Mouse (Mus musculus) gastrocnemius, postnatal 36 days (tissue): ENCODE results near the gene Nip7. TPM values are rescaled to one million over a fixed set of nuclear protein-coding genes. Genes with fewer than 3 reads are reported as not detected.
"Not testable (repeated sequence)": the region's sequence is repeated elsewhere in the genome, so short reads cannot be mapped to it uniquely, and the experiment has no call there.

Experiments used
- DNase-seq, 2 experiments: peaks; one replicate each; pipeline ENCODE4 v3.0.0; 2022
- intact Hi-C: fragments of 180-260 bp; cut with DNase I; formaldehyde crosslinking; loops from one replicate; pipeline ENCODE4 v1.15.1; 2025
- total RNA-seq, 2 experiments: library from RNA; stranded (reverse); gene quantifications; 2 replicates each; pipeline ENCODE4 v1.2.3; 2021

The Nip7 gene
- total RNA-seq, 2 experiments from 2014 or later, result 13.7 to 21.5 TPM

- intact Hi-C loops, result no loop called here
These were observed 5.9 kb downstream of the Nip7 start for GRCm38 (mm10) chr8:107062613-107063012.

GRCm38 (mm10) chr8:107065511-107066496, 9.1 kb downstream of the Nip7 start, which contains the start of gene Tmed6:
TSS of gene Tmed6 (minus strand) at chr8:107065644.
- DNase-seq, result no peak
- intact Hi-C loops, result no loop called here

More at GRCm38 (mm10) chr8:107062613-107063012, 5.9 kb downstream of the Nip7 start:
- no peak for DNase-seq

- no peak for DNase-seq
- intact Hi-C loops, result no loop called here
These were observed 17.0 kb downstream of the Nip7 start for GRCm38 (mm10) chr8:107073706-107074105.

- no peak for DNase-seq
- intact Hi-C loops, result no loop called here
These were observed 17.5 kb downstream of the Nip7 start for GRCm38 (mm10) chr8:107074128-107074527.

GRCm38 (mm10) chr8:107076239-107076888, 19.7 kb downstream of the Nip7 start:
- DNase-seq, result no peak
- intact Hi-C loops, result no loop called here

- no peak for DNase-seq
- intact Hi-C loops, result no loop called here
These were observed 28.7 kb downstream of the Nip7 start for GRCm38 (mm10) chr8:107085358-107085757.

GRCm38 (mm10) chr8:107086018-107086417, 29.3 kb downstream of the Nip7 start:
- DNase-seq, result no peak
- intact Hi-C loops, result no loop called here

- no peak for DNase-seq
- intact Hi-C loops, result no loop called here
These were observed 31.9 kb downstream of the Nip7 start for GRCm38 (mm10) chr8:107088526-107089063.

- no peak for DNase-seq
- intact Hi-C loops, result no loop called here
These were observed 33.9 kb downstream of the Nip7 start for GRCm38 (mm10) chr8:107090531-107090930.

GRCm38 (mm10) chr8:107095717-107096365, 39.2 kb downstream of the Nip7 start:
- intact Hi-C loops, result no loop called here
- DNase-seq, result no peak

- peak; percentile 87 to 93 for DNase-seq
- intact Hi-C loops, result no loop called here
These were observed 39.8 kb downstream of the Nip7 start, which contains the start of gene Terf2 for GRCm38 (mm10) chr8:107096366-107097036. TSS of gene Terf2 (minus strand) at chr8:107096547.

GRCm38 (mm10) chr8:107100635-107101034, 44.0 kb downstream of the Nip7 start:
- intact Hi-C loops, result loop anchor here (10.0 kb wide), 1 partner anchor 324 kb away; the partner anchor contains the start of gene Nob1
- no peak for DNase-seq

GRCm38 (mm10) chr8:107104547-107104946, 47.9 kb downstream of the Nip7 start:
- DNase-seq, result peak; percentile 47 to 61
- intact Hi-C loops, result loop anchor here (2.0 to 10.0 kb wide), 2 partner anchors 220 to 320 kb away; partner anchors contain the start of gene Nob1

GRCm38 (mm10) chr8:107108089-107108488, 51.4 kb downstream of the Nip7 start:
- not testable (repeated sequence) for DNase-seq
- intact Hi-C loops, result loop anchor here (10.0 kb wide), 1 partner anchor 317 kb away; the partner anchor contains the start of gene Nob1

GRCm38 (mm10) chr8:107108978-107109720, 52.5 kb downstream of the Nip7 start:
- intact Hi-C loops, result loop anchor here (10.0 kb wide), 1 partner anchor 316 kb away; the partner anchor contains the start of gene Nob1
- no peak for DNase-seq

- DNase-seq, result no peak
- intact Hi-C loops, result loop anchor here (2.0 to 10.0 kb wide), 3 partner anchors 92 to 315 kb away; partner anchors contain the start of gene Nob1
These were observed 53.2 kb downstream of the Nip7 start for GRCm38 (mm10) chr8:107109816-107110435.
